Comparison of ENCODE assay signal across 12 mouse cellular contexts in genomic region chr9:69764586-69765482, GRCm38 (mm10). TPM values are rescaled to one million over a fixed set of nuclear protein-coding genes. Genes with fewer than 3 reads are reported as not detected.
DNase-seq lines count a peak whose midpoint lies in the region; ATAC-seq and TF ChIP-seq lines count a peak whose summit lies in the region.
"Had no signal": no experiment of that assay in that cellular context is flagged by ENCODE, and none has a peak within 500 bp of the region (broad histone marks: within the 10 kb centered on the region; RNA-seq: fewer than 3 reads in every experiment).

No protein-coding gene starts in this region.

- no peaks in the 10 kb centered on the region for H3K79me2 ChIP-seq in heart, adult 2 months (replicated peaks; ENCODE audit: control insufficient read depth, insufficient read depth, low read length)

- under 1% methylated on average over 42 of the region's 42 CpGs for WGBS in hindbrain, embryonic 15.5 days
- WGBS in neural tube, embryonic 11.5 days: 1% methylated on average over 42 of the region's 42 CpGs
- 1% methylated on average over 42 of the region's 42 CpGs for WGBS in liver, embryonic 12.5 days (ENCODE audit: insufficient replicate concordance)
- 3% methylated on average over 42 of the region's 42 CpGs for WGBS in heart, adult 2 months

- H3K27ac ChIP-seq in hindbrain, embryonic 15.5 days (replicated peaks): no peak overlapping the region
- 0 out of 2 replicates have a peak overlapping the region, but pooled peaks have one; percentile 20 for H3K27ac ChIP-seq in neural tube, embryonic 11.5 days (ENCODE audit: low read depth, low read length)
- no peak overlapping the region for H3K27ac ChIP-seq in liver, embryonic 12.5 days
- H3K27ac ChIP-seq in heart, adult 2 months: no peak overlapping the region
- H3K27ac ChIP-seq: layer of hippocampus, adult 2 months; liver, embryonic 14.5 days had no signal

- TF ChIP-seq EP300 in heart, adult 2 months (IDR thresholded peaks at IDR 0.05; ENCODE audit: insufficient read depth, low read depth, low read length): no peak

- H3K9ac ChIP-seq in hindbrain, embryonic 15.5 days: no peak overlapping the region
- peak overlapping the region; percentile 18; the same call in 1 of the 2 replicates for H3K9ac ChIP-seq in neural tube, embryonic 11.5 days (ENCODE audit: low read length)
- H3K9ac ChIP-seq in liver, embryonic 12.5 days: no peak overlapping the region
- no peak overlapping the region for H3K9ac ChIP-seq in heart, adult 2 months (ENCODE audit: low read depth, low read length)
- H3K9ac ChIP-seq: liver, embryonic 14.5 days had no signal

- intact Hi-C loops in heart, adult 2 months (cut with DNase I): no loop called here

- H3K4me1 ChIP-seq in hindbrain, embryonic 15.5 days (replicated peaks): peaks cover 20% of the 10 kb centered on the region
- H3K4me1 ChIP-seq in neural tube, embryonic 11.5 days (ENCODE audit: control insufficient read depth, insufficient read depth, low read length): peaks cover 51% of the 10 kb centered on the region
- no peaks in the 10 kb centered on the region for H3K4me1 ChIP-seq in liver, embryonic 12.5 days
- H3K4me1 ChIP-seq in heart, adult 2 months (ENCODE audit: control insufficient read depth, insufficient read depth, low read length): no peaks in the 10 kb centered on the region

- no peaks in the 10 kb centered on the region for H3K36me3 ChIP-seq in hindbrain, embryonic 15.5 days
- H3K36me3 ChIP-seq in neural tube, embryonic 11.5 days (ENCODE audit: control insufficient read depth, insufficient read depth, low read length): no peaks in the 10 kb centered on the region
- H3K36me3 ChIP-seq in liver, embryonic 12.5 days: no peaks in the 10 kb centered on the region
- no peaks in the 10 kb centered on the region for H3K36me3 ChIP-seq in heart, adult 2 months (ENCODE audit: control insufficient read depth, insufficient read depth, low read length)

- DNase-seq in kidney, adult 18-20 months: peak; percentile 4
- no peak for DNase-seq in kidney, postnatal 4 days
- DNase-seq in embryo, embryonic 10 days (ENCODE audit: low spot score): peak; percentile 78
- DNase-seq in neural tube, embryonic 11.5 days (ENCODE audit: low spot score): peak; percentile 65
- no peak for DNase-seq in layer of hippocampus, adult 9-11 months
- no peak for DNase-seq in heart, adult 2 months
- DNase-seq: cerebellum, adult 2 months had no signal

- no peak for ATAC-seq in hindbrain, embryonic 15.5 days (ENCODE audit: low FRiP score, low read depth)
- peak; percentile 5; the same call in 1 of the 2 replicates for ATAC-seq in neural tube, embryonic 11.5 days (ENCODE audit: insufficient read depth, low FRiP score, low TSS enrichment)
- ATAC-seq in liver, embryonic 12.5 days: no peak

- peaks cover 64% of the 10 kb centered on the region for H3K27me3 ChIP-seq in hindbrain, embryonic 15.5 days
- peaks cover 83% of the 10 kb centered on the region for H3K27me3 ChIP-seq in neural tube, embryonic 11.5 days (ENCODE audit: control insufficient read depth, insufficient read depth, low read length)
- H3K27me3 ChIP-seq in liver, embryonic 12.5 days (replicated peaks): peaks cover 100% of the 10 kb centered on the region
- H3K27me3 ChIP-seq in heart, adult 2 months (ENCODE audit: control insufficient read depth, insufficient read depth, low read length): peaks cover 39% of the 10 kb centered on the region
- H3K27me3 ChIP-seq: CH12.LX had no signal

- no peak for TF ChIP-seq POLR2A in heart, adult 2 months (IDR thresholded peaks at IDR 0.05; ENCODE audit: insufficient read depth, low read depth, low read length)

- peak overlapping the region; percentile 10 for H3K4me3 ChIP-seq in hindbrain, embryonic 15.5 days
- H3K4me3 ChIP-seq in neural tube, embryonic 11.5 days (ENCODE audit: low read depth, low read length): peak overlapping the region; percentile 19
- no peak overlapping the region for H3K4me3 ChIP-seq in liver, embryonic 12.5 days
- no peak overlapping the region for H3K4me3 ChIP-seq in heart, adult 2 months
- H3K4me3 ChIP-seq: layer of hippocampus, adult 2 months had no signal

- H3K4me2 ChIP-seq in hindbrain, embryonic 15.5 days: peak overlapping the region; percentile 40
- H3K4me2 ChIP-seq in neural tube, embryonic 11.5 days (ENCODE audit: low read depth): peak overlapping the region; percentile 73
- no peak overlapping the region for H3K4me2 ChIP-seq in liver, embryonic 12.5 days

- no peak for TF ChIP-seq CTCF in heart, adult 2 months (IDR thresholded peaks at IDR 0.05)

- no peaks in the 10 kb centered on the region for H3K9me3 ChIP-seq in hindbrain, embryonic 15.5 days
- H3K9me3 ChIP-seq in neural tube, embryonic 11.5 days (ENCODE audit: control insufficient read depth, low read length): no peaks in the 10 kb centered on the region
- no peaks in the 10 kb centered on the region for H3K9me3 ChIP-seq in liver, embryonic 12.5 days (replicated peaks)

RNA-seq across cellular contexts. Expression of gene Foxb1, which starts 4.1 kb away (rescaled TPM):
- polyA plus RNA-seq in hindbrain, embryonic 15.5 days (2015; fragmentation: Nextera tagmentation; extraction: Ambion mirVana): 6.9 and 7.9 TPM in 2 replicates
- polyA plus RNA-seq in neural tube, embryonic 11.5 days (2014; fragmentation: Nextera tagmentation; extraction: Ambion mirVana): 3.7 and 4.2 TPM in 2 replicates
- polyA plus RNA-seq in liver, embryonic 12.5 days (2016; fragmentation: Nextera tagmentation; extraction: Ambion mirVana): not detected in 2 replicates
- total RNA-seq in heart, adult 2 months (2021): not detected
- not detected in 2 replicates for polyA plus RNA-seq in heart, adult 2 months (2012; rRNA removed)
- total RNA-seq: CH12.LX; layer of hippocampus, adult 2 months had no signal
- polyA plus RNA-seq: liver, embryonic 14.5 days had no signal

Comparison
In these comparisons a context has a peak if more than half of its experiments do, and no peak if none do; other contexts are left out.
1. DNase-seq: peak in kidney, adult 18-20 months (single experiment), embryo, embryonic 10 days (single experiment) and neural tube, embryonic 11.5 days (single experiment); none in kidney, postnatal 4 days (0 of 2), layer of hippocampus, adult 9-11 months (single experiment) and heart, adult 2 months (0 of 2).
2. H3K4me3 ChIP-seq: peak in hindbrain, embryonic 15.5 days (single experiment) and neural tube, embryonic 11.5 days (single experiment); none in liver, embryonic 12.5 days (single experiment) and heart, adult 2 months (single experiment).